Mouse (Mus musculus) MEL (cell line): ENCODE results near the gene Ofd1.

Experiments used
- CHD2 ChIP-seq: IDR thresholded peaks from 2 replicates; pipeline ENCODE4 v1.6.1; 2011; ENCODE audit warnings: low read length, improper control_type of control experiment
- CTCF ChIP-seq, 3 experiments: IDR thresholded peaks in 2 of 3; conservative IDR thresholded peaks in 1 of 3; 2 replicates each; pipeline ENCODE4 v1.5.1; 2011 to 2012; ENCODE audit warnings: low read length in 3 of 3, low read depth in 2 of 3, mild to moderate bottlenecking in 2 of 3, improper control_type of control experiment in 1 of 3, inconsistent platforms in 1 of 3, mixed read lengths in 1 of 3, moderate library complexity in 1 of 3; ENCODE audit not compliant: control insufficient read depth in 1 of 3, insufficient read depth in 1 of 3, poor library complexity in 1 of 3, severe bottlenecking in 1 of 3
- ELF1 ChIP-seq: IDR thresholded peaks from 2 replicates; pipeline ENCODE4 v1.6.1; 2014; ENCODE audit warnings: low read depth, mild to moderate bottlenecking, inconsistent platforms, low read length, improper control_type of control experiment, moderate library complexity
- JUND ChIP-seq: IDR thresholded peaks from 2 replicates; pipeline ENCODE4 v1.6.1; 2011; ENCODE audit warnings: low read depth, mild to moderate bottlenecking, improper control_type of control experiment, low read length
- POLR2A ChIP-seq, 2 experiments: IDR thresholded peaks; 2 replicates each; pipeline ENCODE4 v1.6.1; 2011 to 2012; ENCODE audit warnings: low read length in 2 of 2, mild to moderate bottlenecking in 2 of 2, control low read depth in 1 of 2, improper control_type of control experiment in 1 of 2, low read depth in 1 of 2, moderate library complexity in 1 of 2; ENCODE audit not compliant: control insufficient read depth in 1 of 2, insufficient read depth in 1 of 2, poor library complexity in 1 of 2

DNA sequence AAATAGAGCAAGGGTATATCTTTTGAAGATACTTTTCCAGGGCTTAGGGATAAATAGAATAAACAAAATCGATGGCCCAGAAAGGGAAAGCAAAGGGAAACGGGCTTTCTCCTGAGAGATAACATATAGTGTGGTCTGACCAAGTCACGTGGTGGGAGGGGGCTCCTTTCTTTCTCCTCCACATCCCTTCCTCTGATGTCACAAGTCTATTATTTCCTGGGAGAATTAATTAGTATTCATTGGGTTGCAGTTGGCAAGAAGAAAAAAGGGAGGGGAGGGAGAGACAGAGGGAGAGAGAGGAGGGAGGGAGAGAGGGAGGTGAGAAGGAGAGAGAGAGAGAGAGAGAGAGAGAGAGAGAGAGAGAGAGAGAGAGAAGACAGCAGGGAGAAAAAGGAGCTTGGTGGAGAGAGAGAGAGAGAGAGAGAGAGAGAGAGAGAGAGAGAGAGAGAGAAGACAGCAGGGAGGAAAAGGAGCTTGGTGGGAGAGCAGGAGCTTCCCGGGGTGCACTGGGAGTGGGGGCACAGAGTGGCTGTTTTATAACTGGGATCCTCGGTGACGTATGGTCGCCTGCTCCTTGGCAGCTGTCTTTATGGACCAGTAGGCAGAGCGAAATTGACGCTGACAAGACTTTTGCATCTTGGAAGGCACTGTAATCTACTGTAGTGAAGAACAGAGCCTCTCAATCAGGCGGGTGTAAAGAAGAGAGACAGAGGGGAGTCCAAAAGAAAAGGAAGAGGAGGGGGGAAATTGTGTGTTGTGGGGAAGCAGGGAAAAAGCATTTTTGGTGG, 96.1 kb downstream of the Ofd1 start:
- TF ChIP-seq CTCF (IDR thresholded peaks at IDR 0.05 in 2 of 3, conservative IDR thresholded peaks at IDR 0.05 in 1 of 3; ENCODE audit: control insufficient read depth in 1 of 3, insufficient read depth in 1 of 3, low read depth in 2 of 3, low read length in 3 of 3, poor library complexity in 1 of 3, severe bottlenecking in 1 of 3) (no peak), POLR2A (IDR thresholded peaks at IDR 0.05; ENCODE audit: control insufficient read depth in 1 of 2, insufficient read depth in 1 of 2, low read depth in 1 of 2, low read length in 2 of 2, poor library complexity in 1 of 2) (no peak), CHD2 (no peak), JUND (no peak), ELF1 (no peak)
